Mouse (Mus musculus): ENCODE measurements around the gene BC004004.
"Not testable (repeated sequence)": the region's sequence is repeated elsewhere in the genome, so short reads cannot be mapped to it uniquely, and the experiment has no call there.

The BC004004 gene

GRCm38 (mm10) chr17:29346496-29347125 is 78.0 kb downstream of the BC004004 start:
- DNase-seq (ENCODE audit: low read depth, low spot score): no peak

DNA sequence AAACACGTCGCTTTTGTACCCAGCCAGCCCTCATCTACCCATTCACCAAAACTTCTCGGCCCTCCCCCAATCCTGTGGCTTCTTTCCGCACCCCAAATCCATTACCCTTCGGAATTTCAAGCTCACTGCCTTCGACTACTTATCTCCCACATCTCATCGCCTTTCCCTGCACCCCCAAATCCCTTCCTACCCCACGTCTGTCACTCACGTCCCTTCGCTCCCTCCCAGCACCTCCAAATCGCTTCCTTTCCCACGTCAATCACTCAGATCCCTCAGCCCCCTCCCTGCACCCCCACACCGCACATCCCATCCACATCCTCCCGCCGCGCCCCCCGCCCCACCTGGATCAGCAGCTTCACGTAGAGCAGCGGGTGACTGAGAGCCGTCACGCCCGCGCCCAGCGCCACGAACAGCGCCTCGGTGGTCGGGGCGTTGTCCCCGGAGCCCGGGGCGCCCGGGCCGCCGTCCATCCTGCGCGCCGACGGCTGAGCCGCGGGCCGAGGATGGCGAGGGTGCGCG is 78.6 kb downstream of the BC004004 start:
- no peak for DNase-seq (ENCODE audit: low read depth, low spot score)

DNA sequence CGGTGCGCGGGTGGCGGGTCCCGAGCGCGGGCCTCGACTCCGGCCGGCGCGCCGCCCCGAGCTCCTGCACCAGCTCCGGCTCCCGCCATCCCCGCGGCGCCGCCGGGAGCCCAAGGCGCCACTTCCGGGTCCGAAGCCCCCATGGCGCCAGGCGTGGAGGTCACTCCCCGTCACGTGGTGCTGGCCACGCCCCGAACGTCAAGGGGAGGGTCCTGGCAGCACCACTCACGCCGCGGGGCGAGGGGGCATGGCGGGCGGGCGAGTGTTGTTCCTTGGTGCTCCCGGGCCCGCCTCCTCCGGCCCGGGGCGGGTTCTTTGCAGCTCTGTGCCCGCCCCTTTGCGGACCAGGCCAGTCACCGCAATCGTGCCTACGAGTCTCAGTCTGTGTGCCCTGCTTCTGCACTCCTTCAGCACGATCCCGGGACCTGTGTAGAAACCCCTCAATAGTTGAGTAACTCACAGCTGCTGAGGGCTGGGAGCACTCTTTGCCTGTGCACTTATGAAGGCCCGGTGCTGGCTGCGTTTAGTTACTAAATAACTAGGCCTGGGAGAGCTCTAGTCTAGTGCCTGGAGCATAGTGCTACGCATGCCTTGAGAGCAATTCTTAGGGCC is 79.2 kb downstream of the BC004004 start, which contains the start of gene Mtch1:
Gene Mtch1 (minus strand): TSS at position 290 of the 612 bp plus-strand sequence.
- peak; percentile 88 for DNase-seq (ENCODE audit: low read depth, low spot score)

DNA sequence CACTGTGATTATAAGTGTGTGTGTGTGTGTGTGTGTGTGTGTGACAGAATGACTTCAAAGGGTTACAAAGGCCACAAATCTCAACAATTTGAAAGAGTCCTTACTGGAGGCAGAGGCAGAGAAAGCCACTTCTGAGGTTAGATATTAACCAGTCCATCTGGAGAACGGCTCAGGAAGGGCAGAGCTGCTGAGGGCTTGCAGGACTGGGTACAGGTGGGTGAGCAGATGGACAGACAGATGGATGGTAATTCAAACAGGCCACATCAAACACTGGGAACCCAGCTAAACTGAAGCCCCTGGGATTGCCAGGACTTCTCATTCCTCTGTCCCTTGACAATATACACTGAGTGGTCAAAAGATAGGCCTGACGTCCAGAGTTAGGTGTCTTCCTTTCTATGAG is 80.4 kb downstream of the BC004004 start:
- DNase-seq (ENCODE audit: low read depth, low spot score): no peak

DNA sequence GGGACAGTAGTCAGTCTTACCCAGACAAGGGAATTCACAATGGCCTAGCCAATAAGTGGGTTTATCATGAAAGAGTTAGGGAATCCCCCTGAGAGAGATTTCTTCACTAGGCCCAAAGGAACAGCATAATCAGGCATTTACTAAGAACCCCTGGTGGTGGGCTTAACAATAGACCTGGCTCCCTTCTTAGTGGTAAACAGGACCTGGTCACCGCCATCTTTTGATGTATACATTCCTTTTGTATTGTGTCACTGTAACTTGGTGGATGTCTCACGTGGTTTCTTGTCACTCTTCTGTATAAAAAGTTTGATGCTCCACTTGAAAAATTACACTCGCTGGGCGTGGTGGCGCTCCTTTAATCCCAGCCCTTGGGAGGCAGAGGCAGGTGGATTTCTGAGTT is 82.5 kb downstream of the BC004004 start:
- DNase-seq (ENCODE audit: low read depth, low spot score): not testable (repeated sequence)

DNA sequence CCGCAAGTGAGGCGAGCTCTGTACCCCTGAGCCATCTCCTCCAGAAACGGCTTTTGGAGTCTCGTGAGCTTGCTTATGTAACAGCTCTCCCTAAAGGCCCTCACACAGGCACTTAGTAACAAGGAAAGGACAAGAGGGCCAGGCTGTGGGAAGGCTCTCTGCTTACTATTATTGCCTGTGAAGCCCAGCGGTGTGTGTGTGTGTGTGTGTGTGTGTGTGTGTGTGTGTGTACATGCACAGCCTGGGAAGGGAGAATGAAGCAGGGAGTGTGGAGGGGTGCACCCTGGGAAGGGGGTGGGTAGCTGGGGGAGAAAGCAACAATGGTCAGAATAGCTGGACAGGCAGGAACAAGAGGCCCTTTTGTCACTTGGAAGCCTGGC is 86.9 kb downstream of the BC004004 start:
- no peak for DNase-seq (ENCODE audit: low read depth, low spot score)

GRCm38 (mm10) chr17:29355841-29356478 is 87.4 kb downstream of the BC004004 start:
- DNase-seq (ENCODE audit: low read depth, low spot score): no peak

DNA sequence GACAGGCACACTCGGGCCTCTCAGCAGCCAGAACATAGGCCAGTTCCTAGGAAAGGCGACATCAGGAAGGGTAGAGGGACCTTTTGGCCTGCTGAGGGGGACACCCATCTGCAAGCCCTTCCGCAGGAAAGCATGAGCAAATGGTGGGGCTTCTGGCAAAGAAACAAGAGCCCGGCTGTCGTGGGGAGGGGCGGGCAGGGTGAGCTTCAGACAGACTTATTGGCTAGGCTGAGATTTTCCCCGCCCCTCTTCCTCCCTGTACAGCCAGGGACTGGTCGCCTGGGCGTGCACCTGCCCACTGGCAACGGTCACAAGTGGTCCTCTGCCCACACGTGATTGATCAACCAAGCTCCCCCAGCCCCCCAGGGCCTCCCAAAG is 87.9 kb downstream of the BC004004 start:
- DNase-seq (ENCODE audit: low read depth, low spot score): peak; percentile 59

DNA sequence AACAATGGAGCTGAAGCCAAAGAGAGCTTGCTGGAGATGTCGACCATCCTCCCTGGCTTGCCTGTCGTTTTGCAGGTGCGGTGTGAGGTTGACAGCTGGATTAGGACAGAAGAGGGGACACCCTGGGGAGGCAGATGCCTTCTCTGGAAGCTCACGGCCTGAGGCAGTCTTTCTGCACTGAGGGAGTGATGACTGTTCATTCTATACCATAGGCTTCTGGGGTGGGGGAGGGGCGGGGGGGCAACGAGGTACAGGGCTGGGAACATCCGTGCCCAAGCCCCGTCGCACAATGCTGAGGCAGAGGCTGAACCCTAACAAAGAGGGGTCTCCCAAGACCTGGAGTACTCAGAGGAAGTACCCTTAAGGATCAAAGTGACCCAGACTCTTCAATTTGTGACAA is 88.3 kb downstream of the BC004004 start:
- no peak for DNase-seq (ENCODE audit: low read depth, low spot score)

DNA sequence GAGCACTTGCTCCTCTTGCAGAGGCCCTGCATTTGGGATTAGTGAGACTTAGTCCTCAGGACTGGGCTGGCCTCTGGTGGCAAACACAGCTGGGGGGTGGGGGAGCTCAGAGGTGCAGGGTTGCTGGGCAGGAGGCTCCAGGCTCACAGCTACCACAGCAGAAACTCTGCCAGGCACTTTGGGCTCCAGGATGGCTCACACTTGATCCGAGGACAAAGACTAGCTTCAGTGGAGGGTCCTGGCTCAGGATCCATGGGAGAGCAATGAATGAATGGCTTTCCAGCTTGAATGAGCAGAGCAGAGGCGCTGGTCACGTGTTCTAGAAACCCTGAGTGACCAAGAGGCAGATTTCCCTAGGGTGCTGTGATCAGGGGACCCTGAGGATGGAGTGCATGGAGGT is 90.3 kb downstream of the BC004004 start:
- DNase-seq (ENCODE audit: low read depth, low spot score): no peak

GRCm38 (mm10) chr17:29360761-29361221 is 92.2 kb downstream of the BC004004 start, which contains the start of gene Fgd2:
Gene Fgd2, plus strand, starts transcription at chr17:29360914.
- DNase-seq (ENCODE audit: low read depth, low spot score): no peak

GRCm38 (mm10) chr17:29361982-29362691 is 93.5 kb downstream of the BC004004 start:
- DNase-seq (ENCODE audit: low read depth, low spot score): no peak

DNA sequence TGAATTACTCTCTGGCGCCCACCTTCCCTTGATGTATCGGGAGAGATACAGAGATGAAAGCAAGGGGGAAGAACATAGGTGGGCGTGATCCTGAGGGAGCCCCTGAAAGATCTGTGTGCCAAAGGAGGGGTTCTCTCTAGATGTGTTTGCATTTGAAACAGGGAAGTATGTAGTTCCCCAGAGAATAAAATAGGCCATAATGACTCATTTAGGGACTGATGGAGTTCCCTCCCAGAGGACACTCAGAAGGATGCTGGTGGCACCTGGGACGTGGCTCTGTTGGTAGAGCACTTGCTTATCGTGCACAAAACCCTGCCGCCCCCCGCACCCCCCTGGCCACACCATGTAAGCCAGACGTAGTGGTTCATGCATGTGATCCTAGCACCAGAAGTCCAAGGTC is 94.5 kb downstream of the BC004004 start:
- no peak for DNase-seq (ENCODE audit: low read depth, low spot score)

Data from retina, adult 2 months (tissue).